Mouse (Mus musculus) stomach, postnatal 0 days (tissue): ENCODE data around the gene Vmn1r1. TPM values are rescaled to one million over a fixed set of nuclear protein-coding genes. Genes with fewer than 3 reads are reported as not detected.

Source experiments
- ATAC-seq: fragments of 200-750 bp; cut with Nextera tagmentation; 2 replicates; pipeline ENCODE4 v1.8.0; 2017; ENCODE audit not compliant: low FRiP score, low TSS enrichment
- DNase-seq: peaks from one replicate; pipeline ENCODE4 v3.0.0-alpha.2; 2016; ENCODE audit warnings: low spot score
- H3K27ac ChIP-seq: fragments of 300-500 bp; sonication (generic); replicated peaks from 2 replicates; pipeline ENCODE4 v1.5.1; 2014; ENCODE audit warnings: mild to moderate bottlenecking, control low read depth
- H3K27me3 ChIP-seq: fragments of 300-500 bp; sonication (generic); 2 replicates; pipeline ENCODE4 v1.6.1; 2014; ENCODE audit warnings: low read length; ENCODE audit not compliant: control insufficient read depth, insufficient read depth
- H3K36me3 ChIP-seq: fragments of 300-500 bp; sonication (generic); 2 replicates; pipeline ENCODE4 v1.6.1; 2014; ENCODE audit warnings: low read length, mixed read lengths; ENCODE audit not compliant: control insufficient read depth, insufficient read depth
- H3K4me1 ChIP-seq: fragments of 300-500 bp; sonication (generic); replicated peaks from 2 replicates; pipeline ENCODE4 v1.6.1; 2014; ENCODE audit warnings: antibody characterized with exemption; ENCODE audit not compliant: control insufficient read depth, insufficient read depth
- H3K4me2 ChIP-seq: fragments of 300-500 bp; sonication (generic); replicated peaks from 2 replicates; pipeline ENCODE4 v1.6.1; 2014; ENCODE audit warnings: low read depth, mild to moderate bottlenecking, control low read depth, moderate library complexity
- H3K4me3 ChIP-seq: fragments of 300-500 bp; sonication (generic); 2 replicates; pipeline ENCODE4 v1.5.1; 2014; ENCODE audit warnings: low read depth, low read length, control low read depth
- H3K9ac ChIP-seq: fragments of 300-500 bp; sonication (generic); 2 replicates; pipeline ENCODE4 v1.6.1; 2014; ENCODE audit warnings: mild to moderate bottlenecking, low read length, control low read depth, mixed read lengths
- H3K9me3 ChIP-seq: fragments of 300-500 bp; sonication (generic); 2 replicates; pipeline ENCODE4 v1.6.1; 2016; ENCODE audit warnings: low read length; ENCODE audit not compliant: control insufficient read depth
- CTCF ChIP-seq: IDR thresholded peaks from 2 replicates; pipeline ENCODE4 v1.5.1; 2016; ENCODE audit warnings: antibody characterized with exemption, low read depth, mild to moderate bottlenecking, moderate library complexity
- EP300 ChIP-seq: optimal IDR thresholded peaks from 2 replicates; pipeline ENCODE3; 2016; ENCODE audit warnings: antibody characterized with exemption
- whole genome bisulfite sequencing: fragments of 180-500 bp; shearing (Covaris S2); extraction: QIAGEN DNeasy Blood & Tissue Kit; methylation state at CpG from one replicate; pipeline ENCODE4 v1.1.7; 2014; 5-methylcytosine and 5-hydroxymethylcytosine counted together
- polyA plus RNA-seq: library from polyadenylated mRNA; unstranded; fragments of >200 nt; fragmentation: Nextera tagmentation; extraction: Ambion mirVana; gene quantifications from 2 replicates; pipeline ENCODE4 v1.2.1, GENCODE M21; 2015

Gene Vmn1r1
- polyA plus RNA-seq, 1 experiment from 2014 or later: not detected

- Histone ChIP-seq H3K27me3 (no peaks in the 10 kb centered on the region), H3K9me3 (no peaks in the 10 kb centered on the region), H3K4me1 (0 out of 2 replicates have a peak, but pooled peaks cover 3% of the 10 kb centered on the region), H3K36me3 (no peaks in the 10 kb centered on the region; the same call in 1 of the 2 replicates), H3K9ac (peak overlapping the region; percentile 90), H3K4me3 (peak overlapping the region; percentile 86), H3K27ac (peak overlapping the region; percentile 94), H3K4me2 (peak overlapping the region; percentile 63)
- ATAC-seq (peak; percentile 95), DNase-seq (peak; percentile 92)
- TF ChIP-seq EP300: no peak
- no peak for TF ChIP-seq CTCF
- under 1% methylated on average over 29 of the region's 33 CpGs for WGBS
Observed at GRCm38 (mm10) chr1:182124924-182125368, 39.3 kb downstream of the Vmn1r1 start.

- Histone ChIP-seq H3K36me3 (no peaks in the 10 kb centered on the region), H3K4me3 (peak within 1 kb of the TSS; percentile 86), H3K27me3 (no peaks in the 10 kb centered on the region), H3K9me3 (no peaks in the 10 kb centered on the region), H3K4me2 (peak within 1 kb of the TSS; percentile 63), H3K4me1 (0 out of 2 replicates have a peak, but pooled peaks cover 3% of the 10 kb centered on the region), H3K9ac (peak within 1 kb of the TSS; percentile 90), H3K27ac (peak within 1 kb of the TSS; percentile 94)
- DNase-seq (peak; percentile 98), ATAC-seq (peak; percentile 99)
- WGBS: under 1% methylated on average over 29 of the region's 37 CpGs
- TF ChIP-seq EP300: no peak
- TF ChIP-seq CTCF: peak; percentile 99
Observed at GRCm38 (mm10) chr1:182124506-182124905, 39.8 kb downstream of the Vmn1r1 start, which contains the start of gene Srp9. TSS of gene Srp9 (plus strand) at chr1:182124737.

GRCm38 (mm10) chr1:182122413-182122812, 41.9 kb downstream of the Vmn1r1 start:
- no peaks in the 10 kb centered on the region for H3K36me3 ChIP-seq
- no peak overlapping the region for H3K9ac ChIP-seq
- 0 out of 2 replicates have a peak, but pooled peaks cover 3% of the 10 kb centered on the region for H3K4me1 ChIP-seq
- TF ChIP-seq CTCF (no peak), EP300 (no peak)
- H3K27me3 ChIP-seq: no peaks in the 10 kb centered on the region
- no peak for ATAC-seq
- H3K27ac ChIP-seq: no peak overlapping the region
- no peak overlapping the region for H3K4me2 ChIP-seq
- no peak for DNase-seq
- WGBS: 80% methylated on average over 4 of the region's 4 CpGs
- H3K4me3 ChIP-seq: no peak overlapping the region
- H3K9me3 ChIP-seq: no peaks in the 10 kb centered on the region

DNA sequence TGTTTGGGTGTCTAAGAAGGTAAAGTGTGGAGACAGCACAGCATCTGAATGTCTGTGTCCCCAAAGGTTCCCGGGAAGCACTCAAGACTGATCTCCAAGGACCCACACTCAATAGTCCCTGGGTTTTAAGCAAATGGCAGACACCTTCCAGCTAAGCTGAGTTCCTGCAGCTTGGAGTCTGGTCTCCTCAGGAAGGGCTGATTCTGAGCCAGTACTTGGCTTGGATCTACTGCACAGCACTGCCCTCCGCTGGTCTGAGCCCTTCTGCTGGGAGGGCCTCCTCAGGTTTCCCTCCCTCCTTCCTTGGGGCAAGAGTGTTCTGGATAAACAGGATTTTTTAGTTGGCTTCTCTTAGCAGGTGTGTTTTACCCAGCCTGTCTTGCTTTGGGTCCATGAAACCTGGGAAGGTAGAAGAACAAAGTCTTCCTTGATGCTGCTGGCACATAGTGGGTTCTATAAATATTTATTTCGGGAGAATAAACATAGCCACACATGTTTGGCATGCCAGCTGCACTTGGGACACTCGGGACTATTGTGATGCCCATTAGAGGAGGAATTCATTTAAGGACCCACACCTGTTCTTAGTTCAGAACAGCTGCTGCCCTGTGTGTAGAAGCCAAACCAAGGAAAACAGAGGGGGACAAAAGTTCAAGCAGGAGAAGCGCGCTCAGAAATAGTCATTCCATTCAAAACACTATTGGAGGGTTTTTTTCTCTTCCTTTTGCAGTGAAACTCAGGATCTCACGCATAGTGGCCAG, 48.5 kb downstream of the Vmn1r1 start:
- ATAC-seq: peak; percentile 81
- 0 out of 2 replicates have a peak overlapping the region, but pooled peaks have one; percentile 10 for H3K4me3 ChIP-seq
- no peak overlapping the region for H3K27ac ChIP-seq
- no peaks in the 10 kb centered on the region for H3K27me3 ChIP-seq
- TF ChIP-seq CTCF (peak; percentile 83), EP300 (peak; percentile 34)
- 20% methylated on average over 7 of the region's 7 CpGs for WGBS
- peak; percentile 83 for DNase-seq
- H3K36me3 ChIP-seq: no peaks in the 10 kb centered on the region
- no peaks in the 10 kb centered on the region for H3K9me3 ChIP-seq
- 0 out of 2 replicates have a peak overlapping the region, but pooled peaks have one; percentile 35 for H3K9ac ChIP-seq
- peak overlapping the region; percentile 36; the same call in 1 of the 2 replicates for H3K4me2 ChIP-seq
- peaks cover 4% of the 10 kb centered on the region; the same call in 1 of the 2 replicates for H3K4me1 ChIP-seq

- H3K4me1 ChIP-seq: peaks cover 4% of the 10 kb centered on the region; the same call in 1 of the 2 replicates
- H3K9me3 ChIP-seq: no peaks in the 10 kb centered on the region
- ATAC-seq (no peak), DNase-seq (peak; percentile 71)
- no peaks in the 10 kb centered on the region for H3K27me3 ChIP-seq
- 0 out of 2 replicates have a peak overlapping the region, but pooled peaks have one; percentile 35 for H3K9ac ChIP-seq
- no peak for TF ChIP-seq EP300
- TF ChIP-seq CTCF: peak; percentile 88
- WGBS: 22% methylated on average over 5 of the region's 5 CpGs
- 0 out of 2 replicates have a peak overlapping the region, but pooled peaks have one; percentile 10 for H3K4me3 ChIP-seq
- no peak overlapping the region for H3K27ac ChIP-seq
- peak overlapping the region; percentile 36; the same call in 1 of the 2 replicates for H3K4me2 ChIP-seq
- H3K36me3 ChIP-seq: no peaks in the 10 kb centered on the region
Observed at GRCm38 (mm10) chr1:182115197-182115596, 49.1 kb downstream of the Vmn1r1 start.
